Mouse (Mus musculus): ENCODE results near the gene Morf4l1.

Morf4l1 gene

DNA sequence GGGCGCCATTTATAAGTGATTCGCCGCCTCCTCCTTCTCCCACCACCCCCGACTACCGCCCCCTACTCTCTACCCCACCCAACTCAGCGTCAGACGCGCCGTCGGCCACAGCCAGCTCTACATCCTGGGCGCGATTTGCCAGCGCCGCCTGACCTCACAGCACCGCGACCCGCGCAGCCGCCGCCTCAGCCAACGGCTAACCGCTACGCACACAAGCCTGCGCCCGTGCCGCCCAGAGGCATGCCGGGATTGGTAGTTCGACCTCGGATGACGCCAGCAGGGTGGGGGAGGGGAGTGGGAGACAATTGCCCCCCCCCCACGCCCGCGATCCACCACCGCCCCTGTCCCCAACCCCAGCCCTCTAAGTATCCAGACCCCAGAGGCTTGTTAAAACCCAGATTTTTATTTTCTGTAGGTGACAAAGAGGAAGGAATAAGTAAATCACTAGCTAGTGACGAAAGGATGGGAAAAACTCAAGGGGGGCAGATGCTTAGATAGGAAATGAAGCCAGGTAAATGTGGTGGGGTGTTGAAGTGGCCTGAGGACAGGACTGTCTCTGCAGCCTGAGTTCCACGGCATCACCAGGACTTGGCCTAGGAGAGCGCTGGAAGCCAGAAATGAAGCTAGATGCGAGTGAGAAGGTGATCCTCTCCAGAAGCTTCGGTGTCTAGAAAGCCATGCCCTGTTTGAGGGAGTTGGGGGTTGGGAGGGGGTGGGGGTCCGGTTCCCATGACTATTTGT, at the start of gene Morf4l1:
TSS of gene Morf4l1 (minus strand) at position 208 of the 741 bp plus-strand sequence.
- DNase-seq = peak; percentile 96

GRCm38 (mm10) chr9:90163749-90164095, 49.1 kb upstream of the Morf4l1 start:
- no peak for DNase-seq

- DNase-seq = no peak
Measured at GRCm38 (mm10) chr9:90162926-90163748, 48.6 kb upstream of the Morf4l1 start, which contains the start of gene Adamts7. Gene Adamts7, plus strand, starts transcription at chr9:90163069.

DNA sequence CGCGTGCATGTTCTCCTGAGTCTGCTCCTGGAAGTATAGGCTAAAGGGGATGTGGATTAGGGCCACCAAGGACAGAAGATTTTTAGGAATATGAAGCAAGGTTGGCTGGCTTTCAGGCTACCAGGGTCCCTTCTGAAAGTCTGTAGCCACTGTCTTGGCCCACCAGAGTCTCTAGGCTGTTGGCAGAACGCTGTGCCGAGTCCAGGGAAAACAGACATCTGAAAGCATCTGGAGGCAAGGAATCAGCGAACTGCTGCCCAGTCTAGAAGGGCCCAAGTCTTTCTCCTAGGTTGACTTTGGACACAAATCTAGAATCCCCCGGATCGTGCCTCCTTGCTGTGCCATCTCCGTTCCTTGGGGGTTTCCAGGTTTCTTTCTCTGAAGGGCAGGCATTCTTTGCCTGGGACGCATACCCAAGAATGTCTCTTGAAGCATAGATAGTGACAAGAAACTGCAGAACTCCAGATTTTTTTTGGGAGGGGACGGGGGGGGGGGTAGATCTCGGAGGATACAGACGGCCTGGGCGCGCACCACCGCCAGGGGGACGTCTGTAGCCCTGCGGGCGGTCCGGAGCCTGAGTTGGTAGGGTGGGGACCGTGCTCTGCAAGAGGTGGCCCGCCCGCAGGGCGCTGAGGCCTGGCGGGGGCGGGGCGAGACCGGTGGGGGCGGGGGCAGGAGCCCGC, 47.8 kb upstream of the Morf4l1 start:
- no peak for DNase-seq

DNA sequence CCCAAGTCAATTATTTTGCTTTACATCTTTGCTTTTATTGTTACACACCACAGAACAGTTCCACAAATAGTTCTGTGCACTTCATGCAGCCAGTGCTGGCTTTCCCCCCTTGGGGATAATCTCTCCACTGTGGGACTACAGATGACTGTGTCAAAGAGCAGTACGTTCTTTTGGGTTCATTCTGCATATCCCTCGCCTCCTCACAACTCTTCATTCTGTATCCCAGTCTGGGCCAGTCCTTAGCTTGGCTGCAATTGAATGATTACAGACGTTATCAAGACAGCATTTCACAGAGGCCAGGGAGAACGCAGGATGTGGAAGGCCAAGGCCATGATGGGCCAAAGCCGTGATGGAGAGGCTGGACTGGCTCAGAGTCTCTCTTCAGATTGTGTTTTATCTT, 32.3 kb upstream of the Morf4l1 start:
- no peak for DNase-seq

DNA sequence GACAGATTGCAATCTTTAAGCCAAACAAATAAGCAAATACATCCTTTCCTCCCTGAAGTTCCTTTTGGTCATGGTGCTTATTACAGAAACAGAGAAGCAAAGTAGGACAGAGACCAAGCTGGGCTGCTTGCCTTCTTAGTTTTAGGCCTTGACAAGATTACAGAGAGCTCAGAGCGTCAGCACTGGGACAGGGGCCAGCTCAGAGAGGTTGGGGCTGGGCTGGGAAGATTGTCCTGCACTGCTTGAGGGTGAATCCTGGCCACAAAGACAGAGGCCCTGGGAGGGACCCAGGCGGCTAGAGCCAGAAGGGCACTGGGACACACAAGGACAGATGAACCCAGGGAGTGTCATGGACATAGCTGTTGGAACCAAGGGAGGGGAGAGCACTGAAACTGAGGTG, 31.2 kb upstream of the Morf4l1 start:
- DNase-seq = no peak

DNA sequence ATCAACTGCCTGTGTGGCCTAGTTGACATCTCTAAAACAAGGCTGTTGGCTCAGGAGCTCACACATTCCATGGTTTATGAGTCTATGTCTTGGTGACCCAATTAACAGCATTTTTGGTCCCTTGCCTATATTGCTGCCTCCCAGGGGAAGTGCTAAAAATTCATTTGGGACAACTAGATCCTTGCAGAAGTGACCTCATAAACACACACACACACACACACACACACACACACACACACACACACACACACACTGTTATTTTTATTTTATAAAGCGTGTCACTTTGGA, 22.0 kb upstream of the Morf4l1 start:
- no peak for DNase-seq

DNA sequence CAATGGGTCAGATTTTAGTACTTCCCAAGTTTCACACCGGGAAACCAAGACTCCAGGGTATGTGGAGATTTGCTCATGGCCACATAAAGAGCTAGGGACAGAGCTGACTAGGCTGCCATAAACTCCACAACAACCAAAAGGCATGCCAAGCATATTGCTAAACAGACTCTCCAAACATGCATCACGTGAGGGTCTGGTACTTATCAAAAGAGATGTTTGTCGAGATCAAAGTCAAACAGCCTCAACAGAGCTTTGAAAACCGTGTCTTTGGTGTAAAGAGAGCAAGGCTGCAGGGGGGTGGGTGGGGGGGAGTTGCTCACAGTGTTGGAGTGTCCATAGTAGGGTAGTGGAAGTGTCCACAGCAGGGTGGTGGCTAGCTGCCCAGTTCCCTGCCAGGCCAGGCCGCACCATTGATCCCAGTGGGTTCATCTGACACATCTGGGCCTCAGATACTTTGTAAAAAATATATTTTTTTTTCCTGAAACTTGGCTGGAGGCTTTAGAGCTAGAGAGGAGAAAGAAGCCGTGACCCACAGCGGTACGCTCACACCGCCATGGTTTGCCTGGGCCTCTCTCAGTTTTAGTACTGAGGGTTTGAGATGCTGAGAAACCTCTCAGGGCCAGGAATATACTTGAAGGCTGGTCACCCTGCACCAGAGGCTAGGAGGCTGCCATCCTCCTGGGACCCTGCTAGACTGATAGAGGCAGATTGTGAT, 21.5 kb upstream of the Morf4l1 start:
- DNase-seq = no peak

DNA sequence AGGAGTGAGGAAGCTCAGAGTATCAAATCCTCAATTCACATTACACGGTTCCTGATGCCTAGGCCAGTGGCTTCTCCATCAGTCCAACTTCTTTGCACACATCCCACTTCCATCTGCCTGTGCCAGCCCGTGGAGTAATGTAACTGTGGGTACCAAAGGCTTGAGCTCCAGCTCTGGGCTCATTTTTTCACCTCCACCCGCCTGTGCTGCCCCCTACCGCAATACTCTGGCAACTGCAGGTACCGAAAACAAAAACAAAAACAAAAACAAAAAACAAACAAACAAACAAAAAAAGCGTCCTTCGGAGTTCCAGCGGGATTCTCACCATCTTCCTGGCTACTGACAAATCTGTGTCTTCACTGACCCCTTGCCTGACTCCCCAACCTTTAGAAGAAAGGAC, 20.9 kb upstream of the Morf4l1 start:
- DNase-seq = no peak

DNA sequence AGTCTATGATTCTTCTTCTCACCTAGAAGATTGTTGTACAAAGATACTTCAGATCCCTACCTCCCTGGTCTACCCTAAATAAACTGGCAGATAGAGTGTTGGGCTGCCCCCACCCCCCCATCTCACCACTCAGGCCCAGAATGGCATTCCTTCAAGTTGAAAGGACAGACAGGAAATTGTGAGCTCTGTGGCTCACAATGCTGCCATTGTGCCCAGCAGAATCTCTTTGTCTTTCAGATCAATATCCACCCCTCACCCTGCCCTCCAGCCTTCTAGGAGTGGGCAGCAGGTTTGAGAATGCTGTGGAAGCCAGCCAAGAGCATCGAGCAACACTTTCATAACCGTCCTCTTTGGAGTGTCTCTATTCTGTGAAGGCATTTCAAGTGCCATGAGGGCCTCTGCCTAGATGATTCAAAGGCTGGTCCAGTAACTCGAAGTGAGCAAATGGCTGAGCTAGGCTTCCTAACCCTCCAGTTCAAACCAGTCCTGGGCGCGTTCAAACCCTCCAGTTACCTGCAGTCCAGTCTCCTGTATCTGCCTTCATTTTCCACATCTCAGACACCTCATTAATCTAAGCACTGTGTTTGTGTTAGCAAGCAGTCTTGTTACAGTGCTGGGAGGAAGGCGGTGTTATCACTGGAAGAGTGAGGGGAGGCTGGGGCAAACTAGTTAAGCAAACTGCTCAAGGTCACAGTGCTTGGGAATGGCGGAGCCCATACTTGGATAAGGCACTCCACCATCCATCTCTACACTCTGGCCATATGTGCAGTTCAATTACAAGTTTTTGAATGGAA, 19.2 kb upstream of the Morf4l1 start:
- no peak for DNase-seq

DNA sequence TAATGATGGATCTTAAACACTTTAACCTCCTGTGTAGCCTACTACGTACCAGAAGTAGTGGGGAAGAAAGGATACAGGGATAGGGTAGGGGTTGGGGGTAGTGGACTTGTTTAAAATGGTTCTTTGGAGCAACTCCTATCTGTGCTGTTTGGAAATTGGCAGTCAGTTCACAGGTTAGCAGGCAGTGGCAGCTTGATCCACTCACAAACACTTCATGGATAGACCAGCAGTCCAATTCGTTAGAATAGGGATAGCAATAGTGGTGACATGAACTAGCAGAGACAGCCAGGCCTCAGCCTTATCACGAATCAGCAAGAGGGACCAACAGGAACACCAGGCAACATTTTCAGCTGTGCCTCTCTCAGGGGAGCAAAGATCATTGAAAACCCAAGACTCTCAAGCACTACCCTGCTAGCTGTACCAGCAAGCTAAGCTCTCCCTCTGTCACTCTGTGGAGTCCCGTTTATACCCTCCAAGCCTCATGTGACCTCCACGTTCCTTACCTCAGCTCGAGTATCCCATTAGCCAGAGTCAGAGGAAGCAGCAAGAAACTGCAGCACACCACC, 14.1 kb upstream of the Morf4l1 start:
- no peak for DNase-seq

- DNase-seq = no peak
Measured at GRCm38 (mm10) chr9:90127146-90127545, 12.6 kb upstream of the Morf4l1 start.

GRCm38 (mm10) chr9:90126260-90127010, 11.9 kb upstream of the Morf4l1 start:
- DNase-seq = peak; percentile 77

DNA sequence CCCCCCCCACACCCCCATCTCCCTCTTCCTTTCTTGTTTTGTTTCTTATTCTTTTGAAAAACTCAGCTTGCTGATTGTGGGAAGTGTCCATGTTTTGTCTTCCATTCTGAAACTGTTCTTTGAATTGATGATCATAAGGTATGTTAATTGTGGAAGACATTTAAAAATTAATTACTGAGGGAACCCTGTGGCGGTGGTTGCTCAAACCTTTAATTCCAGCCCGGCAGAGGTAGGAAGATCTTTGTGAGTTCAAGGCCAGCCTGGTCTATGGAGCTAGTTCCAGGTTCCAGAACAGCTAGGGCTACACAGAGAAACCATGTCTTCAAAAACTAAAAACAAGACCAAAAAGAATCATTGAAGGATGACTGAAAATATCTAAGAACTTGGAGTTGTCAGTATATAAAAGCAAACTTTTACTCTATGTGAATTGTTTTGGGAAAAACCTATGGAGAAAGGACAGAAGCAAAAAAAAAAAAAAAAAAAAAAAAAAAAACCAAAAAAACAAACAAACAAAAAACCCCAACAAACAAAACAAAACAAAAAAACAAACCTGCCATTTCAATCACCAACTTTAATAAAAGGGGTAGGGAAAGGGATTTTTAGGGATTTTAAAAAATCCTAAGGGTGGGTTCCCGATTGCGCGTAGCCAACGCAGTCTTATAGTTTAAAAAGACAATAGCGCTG, 11.0 kb upstream of the Morf4l1 start:
- DNase-seq = no peak

GRCm38 (mm10) chr9:90124873-90125245, 10.3 kb upstream of the Morf4l1 start:
- DNase-seq = no peak

GRCm38 (mm10) chr9:90124156-90124872, 9.7 kb upstream of the Morf4l1 start:
- no peak for DNase-seq

DNA sequence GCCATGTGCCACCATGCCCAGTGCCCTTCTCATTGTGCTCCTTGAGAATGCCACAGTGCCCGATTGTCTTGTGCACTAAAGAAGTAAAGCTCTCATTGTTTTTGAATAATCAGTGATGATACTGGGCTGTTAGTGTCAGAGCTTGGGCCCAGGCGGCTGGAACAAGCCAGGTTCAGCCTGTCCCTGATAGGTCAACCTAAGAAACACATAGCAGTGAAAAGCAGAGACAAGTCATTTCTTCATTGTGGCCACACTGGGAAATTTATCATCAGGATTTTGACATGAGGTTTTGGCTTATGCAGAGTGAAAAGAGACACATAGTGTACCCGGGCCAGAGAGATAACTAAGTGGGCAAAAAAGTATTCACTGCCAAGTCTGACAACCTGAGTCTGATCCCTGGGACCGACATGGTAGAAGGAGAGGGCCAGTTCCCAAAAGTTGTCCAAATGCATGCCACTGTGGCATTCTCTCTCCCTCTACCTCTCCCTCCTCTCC, 7.7 kb upstream of the Morf4l1 start:
- no peak for DNase-seq

DNA sequence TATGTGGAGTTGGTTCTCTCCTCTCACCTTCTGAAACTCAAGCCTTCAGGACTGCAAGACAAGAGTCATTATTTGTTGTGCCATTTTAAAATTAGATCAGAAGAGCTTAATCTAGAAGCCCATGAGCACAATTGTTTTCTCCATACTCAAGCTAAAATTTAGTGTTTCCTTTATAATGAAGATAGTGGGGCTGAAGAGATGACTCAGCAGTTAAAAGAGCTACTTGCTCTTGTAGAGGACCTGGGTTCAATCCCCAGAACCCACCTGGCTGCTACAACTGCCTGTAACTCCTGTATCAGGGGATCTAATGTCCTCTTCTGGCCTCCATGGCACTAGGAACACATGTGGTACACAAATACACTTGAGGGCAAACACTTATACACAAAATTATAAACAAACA, 2.7 kb upstream of the Morf4l1 start:
- DNase-seq = no peak

DNA sequence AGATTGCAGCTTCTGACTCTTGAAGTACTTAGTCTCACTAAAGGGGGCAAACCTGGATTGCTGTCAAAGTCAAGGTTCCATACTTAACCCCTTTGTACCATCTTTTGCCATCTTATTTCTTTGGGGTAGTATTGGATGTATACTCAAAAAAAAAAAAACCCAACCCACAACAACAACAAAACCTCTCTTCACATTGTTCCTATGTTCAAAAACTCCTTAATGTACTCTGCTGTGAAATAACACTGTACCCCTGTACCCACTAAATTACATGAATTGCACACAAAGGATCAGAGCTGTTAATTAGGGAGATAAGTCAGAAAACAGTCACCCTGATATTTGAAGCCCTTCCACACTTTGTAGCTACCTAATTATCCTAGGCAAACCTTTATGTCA, 730 bp upstream of the Morf4l1 start:
- no peak for DNase-seq

Measured in cerebellum, adult 9-10 months (tissue).